In genomic region chr10:111506101-111506925, GRCm38 (mm10) we compare ENCODE assay signal across 8 mouse cellular contexts. TPM values are rescaled to one million over a fixed set of nuclear protein-coding genes. Genes with fewer than 3 reads are reported as not detected.
DNase-seq lines count a peak whose midpoint lies in the region; ATAC-seq lines count a peak whose summit lies in the region.

Phlda1 (plus strand) TSS chr10:111506286.

- peak; percentile 84 for ATAC-seq in inflammation-experienced regulatory T-cells, adult 6 months
- ATAC-seq in megakaryocyte-erythroid progenitor cell, adult 5-6 weeks (replicated peaks; ENCODE audit: low FRiP score, low TSS enrichment, poor library complexity, severe bottlenecking): peak; percentile 83

- peak; percentile 84 for DNase-seq in adipocyte (ENCODE audit: low spot score)
- peak; percentile 83 for DNase-seq in embryo, embryonic 10 days (ENCODE audit: low spot score)
- peak; percentile 97 for DNase-seq in gastrocnemius, postnatal 14 days
- peak; percentile 90 to 97 for DNase-seq in left cerebral cortex, postnatal 10 days (ENCODE audit: extremely low spot score in 1 of 2, low spot score in 2 of 2)
- peak; percentile 93 for DNase-seq in right cerebral cortex, postnatal 25 days
- peak; percentile 94 to 96 for DNase-seq in urinary bladder, postnatal 4 days (ENCODE audit: low spot score in 2 of 2)

- intact Hi-C loops in gastrocnemius, postnatal 14 days (cut with DNase I; ENCODE audit: low total_unique reads): no loop called here
- intact Hi-C loops in left cerebral cortex, postnatal 10 days (cut with DNase I): loop anchor here (5.0 kb wide), 2 partner anchors 61 to 151 kb away; no protein-coding TSS in a partner anchor

RNA-seq across cellular contexts. Expression of gene Phlda1, which starts in this region (rescaled TPM):
- total RNA-seq in gastrocnemius, postnatal 14 days (2021): 1 to 10 TPM; 6.2 to 6.4 TPM
- polyA plus RNA-seq in inflammation-experienced regulatory T-cells, adult 6 months (2017; shearing (Covaris generic)): 1 to 10 TPM; 6.4 to 8.0 (median 6.8) TPM
- total RNA-seq in left cerebral cortex, postnatal 10 days (2021): 10 to 100 TPM; 24.4 to 28.6 TPM
- total RNA-seq in megakaryocyte-erythroid progenitor cell, adult 5-6 weeks (2014; fragmentation: Nextera tagmentation): 0.31 TPM in 1 of 2 replicates, not detected in the other
- 1.5 and 5.7 TPM in 2 replicates for total RNA-seq in megakaryocyte-erythroid progenitor cell, adult 5-6 weeks (2017)

Comparison
In these comparisons a context has a peak if more than half of its experiments do, and no peak if none do; other contexts are left out.
1. Peak in every context shown above with its lines: DNase-seq and ATAC-seq.